Mouse (Mus musculus) liver, embryonic 16.5 days (tissue): Measurements from ENCODE around the gene Trak1. TPM values are rescaled to one million over a fixed set of nuclear protein-coding genes. Genes with fewer than 3 reads are reported as not detected.

Source experiments
- ATAC-seq: fragments of 200-750 bp; cut with Nextera tagmentation; 2 replicates; pipeline ENCODE4 v1.8.0; 2017; ENCODE audit warnings: low read depth, mild to moderate bottlenecking, moderate number of reproducible peaks, moderate library complexity
- H3K27ac ChIP-seq: fragments of 300-500 bp; sonication (generic); 2 replicates; pipeline ENCODE4 v1.5.1; 2014; ENCODE audit warnings: mild to moderate bottlenecking, low read length
- H3K27me3 ChIP-seq: fragments of 300-500 bp; sonication (generic); 2 replicates; pipeline ENCODE4 v1.6.1; 2014; ENCODE audit warnings: low read depth, low read length, mixed read lengths; ENCODE audit not compliant: control insufficient read depth, insufficient read depth
- H3K36me3 ChIP-seq: fragments of 300-500 bp; sonication (generic); 2 replicates; pipeline ENCODE4 v1.6.1; 2014; ENCODE audit warnings: mild to moderate bottlenecking; ENCODE audit not compliant: control insufficient read depth, insufficient read depth
- H3K4me1 ChIP-seq: fragments of 300-500 bp; sonication (generic); 2 replicates; pipeline ENCODE4 v1.6.1; 2014; ENCODE audit warnings: low read depth, low read length, mixed read lengths; ENCODE audit not compliant: control insufficient read depth
- H3K4me2 ChIP-seq: fragments of 300-500 bp; sonication (generic); 2 replicates; pipeline ENCODE4 v1.6.1; 2014; ENCODE audit warnings: low read depth, low read length, mixed read lengths
- H3K4me3 ChIP-seq: fragments of 300-500 bp; sonication (generic); 2 replicates; pipeline ENCODE4 v1.5.1; 2014; ENCODE audit warnings: low read depth, mild to moderate bottlenecking, low read length
- H3K9ac ChIP-seq: fragments of 300-500 bp; sonication (generic); 2 replicates; pipeline ENCODE4 v1.6.1; 2014; ENCODE audit warnings: low read depth, low read length
- H3K9me3 ChIP-seq: fragments of 300-500 bp; sonication (generic); replicated peaks from 2 replicates; pipeline ENCODE4 v1.6.1; 2016; ENCODE audit warnings: low read length; ENCODE audit not compliant: control insufficient read depth
- WGBS: fragments of 180-500 bp; shearing (Covaris S2); extraction: QIAGEN DNeasy Blood & Tissue Kit; methylation state at CpG from one replicate; pipeline ENCODE4 v1.1.7; 2014; ENCODE audit not compliant: insufficient replicate concordance; 5-methylcytosine and 5-hydroxymethylcytosine counted together
- polyA plus RNA-seq: library from polyadenylated mRNA; unstranded; fragments of >200 nt; fragmentation: Nextera tagmentation; extraction: Ambion mirVana; gene quantifications from 2 replicates; pipeline ENCODE4 v1.2.1, GENCODE M21; 2015

Gene Trak1
- polyA plus RNA-seq, 1 experiment from 2014 or later = 5.2 TPM

- Histone ChIP-seq H3K27ac (no peak overlapping the region), H3K4me2 (no peak overlapping the region), H3K9me3 (no peaks in the 10 kb centered on the region), H3K4me3 (no peak overlapping the region), H3K36me3 (no peaks in the 10 kb centered on the region), H3K27me3 (no peaks in the 10 kb centered on the region), H3K9ac (no peak overlapping the region), H3K4me1 (peaks cover 13% of the 10 kb centered on the region)
- ATAC-seq = no peak
- 68% methylated on average over 9 of the region's 9 CpGs for WGBS
Observed at GRCm38 (mm10) chr9:121387539-121388272, 90.4 kb downstream of the Trak1 start.

- H3K9ac ChIP-seq = no peak overlapping the region
- H3K27ac ChIP-seq = no peak overlapping the region
- 79% methylated on average over 13 of the region's 13 CpGs for WGBS
- H3K4me2 ChIP-seq = no peak overlapping the region
- H3K9me3 ChIP-seq = no peaks in the 10 kb centered on the region
- no peak for ATAC-seq
- H3K4me1 ChIP-seq = peaks cover 8% of the 10 kb centered on the region; the same call in 1 of the 2 replicates
- no peak overlapping the region for H3K4me3 ChIP-seq
- 0 out of 2 replicates have a peak, but pooled peaks cover 2% of the 10 kb centered on the region for H3K36me3 ChIP-seq
- H3K27me3 ChIP-seq = no peaks in the 10 kb centered on the region
Observed at GRCm38 (mm10) chr9:121388273-121388931, 91.1 kb downstream of the Trak1 start.

GRCm38 (mm10) chr9:121389258-121389657 is 92.0 kb downstream of the Trak1 start:
- Histone ChIP-seq H3K4me1 (peaks cover 8% of the 10 kb centered on the region; the same call in 1 of the 2 replicates), H3K27me3 (no peaks in the 10 kb centered on the region), H3K9ac (no peak overlapping the region), H3K4me2 (no peak overlapping the region), H3K9me3 (no peaks in the 10 kb centered on the region), H3K36me3 (0 out of 2 replicates have a peak, but pooled peaks cover 2% of the 10 kb centered on the region), H3K4me3 (no peak overlapping the region), H3K27ac (no peak overlapping the region)
- ATAC-seq = no peak
- 67% methylated on average over 10 of the region's 10 CpGs for whole genome bisulfite sequencing

GRCm38 (mm10) chr9:121391898-121392297 is 94.6 kb downstream of the Trak1 start:
- Histone ChIP-seq H3K4me3 (no peak overlapping the region), H3K9me3 (no peaks in the 10 kb centered on the region), H3K27ac (no peak overlapping the region), H3K4me2 (no peak overlapping the region), H3K9ac (no peak overlapping the region), H3K36me3 (0 out of 2 replicates have a peak, but pooled peaks cover 2% of the 10 kb centered on the region), H3K27me3 (no peaks in the 10 kb centered on the region), H3K4me1 (no peaks in the 10 kb centered on the region)
- 82% methylated on average over 13 of the region's 13 CpGs for WGBS
- no peak for ATAC-seq

GRCm38 (mm10) chr9:121392427-121392826 is 95.1 kb downstream of the Trak1 start:
- Histone ChIP-seq H3K4me1 (no peaks in the 10 kb centered on the region), H3K9me3 (no peaks in the 10 kb centered on the region), H3K4me2 (no peak overlapping the region), H3K9ac (no peak overlapping the region), H3K36me3 (0 out of 2 replicates have a peak, but pooled peaks cover 2% of the 10 kb centered on the region), H3K27me3 (no peaks in the 10 kb centered on the region), H3K4me3 (no peak overlapping the region), H3K27ac (no peak overlapping the region)
- 34% methylated on average over 5 of the region's 5 CpGs for WGBS
- peak; percentile 64 for ATAC-seq

- H3K27me3 ChIP-seq = no peaks in the 10 kb centered on the region
- 74% methylated on average over 4 of the region's 4 CpGs for WGBS
- H3K4me1 ChIP-seq = no peaks in the 10 kb centered on the region
- no peaks in the 10 kb centered on the region for H3K9me3 ChIP-seq
- H3K4me2 ChIP-seq = no peak overlapping the region
- no peak overlapping the region for H3K4me3 ChIP-seq
- ATAC-seq = no peak
- H3K27ac ChIP-seq = no peak overlapping the region
- no peak overlapping the region for H3K9ac ChIP-seq
- H3K36me3 ChIP-seq = 0 out of 2 replicates have a peak, but pooled peaks cover 2% of the 10 kb centered on the region
Observed at GRCm38 (mm10) chr9:121393104-121393503, 95.8 kb downstream of the Trak1 start.

- H3K9me3 ChIP-seq = no peaks in the 10 kb centered on the region
Observed at GRCm38 (mm10) chr9:121394882-121395281, 97.6 kb downstream of the Trak1 start.

GRCm38 (mm10) chr9:121395812-121396211 is 98.5 kb downstream of the Trak1 start:
- Histone ChIP-seq H3K4me1 (no peaks in the 10 kb centered on the region), H3K4me3 (no peak overlapping the region), H3K9me3 (no peaks in the 10 kb centered on the region), H3K27me3 (no peaks in the 10 kb centered on the region), H3K9ac (no peak overlapping the region), H3K27ac (no peak overlapping the region), H3K36me3 (0 out of 2 replicates have a peak, but pooled peaks cover 2% of the 10 kb centered on the region), H3K4me2 (no peak overlapping the region)
- 69% methylated on average over 5 of the region's 5 CpGs for WGBS
- no peak for ATAC-seq

More at GRCm38 (mm10) chr9:121394882-121395281, 97.6 kb downstream of the Trak1 start:
- WGBS = 50% methylated on average over 2 of the region's 2 CpGs
- ATAC-seq = no peak
- H3K36me3 ChIP-seq = 0 out of 2 replicates have a peak, but pooled peaks cover 2% of the 10 kb centered on the region
- no peak overlapping the region for H3K27ac ChIP-seq
- no peaks in the 10 kb centered on the region for H3K4me1 ChIP-seq
- H3K27me3 ChIP-seq = no peaks in the 10 kb centered on the region
- no peak overlapping the region for H3K4me2 ChIP-seq
- H3K4me3 ChIP-seq = no peak overlapping the region
- H3K9ac ChIP-seq = no peak overlapping the region
